In genomic region chr19:36083262-36084225, GRCm38 (mm10) we compare ENCODE assay signal across 8 mouse cellular contexts. TPM values are rescaled to one million over a fixed set of nuclear protein-coding genes. Genes with fewer than 3 reads are reported as not detected.
A peak's percentile ranks its signal among the peaks of the same experiment; 100 is the strongest.
DNase-seq lines count a peak whose midpoint lies in the region; ATAC-seq lines count a peak whose summit lies in the region.

TSS of gene Rpp30 (plus strand) at chr19:36083716.

- H3K4me1 ChIP-seq in heart, embryonic 14.5 days (ENCODE audit: control insufficient read depth in 2 of 2, insufficient read depth in 2 of 2, low read length in 2 of 2), result peaks cover 2 to 11% of the 10 kb centered on the region in 2 experiments; a peak in 3 of 4 replicates
- H3K4me1 ChIP-seq in liver, embryonic 13.5 days (replicated peaks), result peaks cover 16% of the 10 kb centered on the region
- peaks cover 6% of the 10 kb centered on the region for H3K4me1 ChIP-seq in stomach, embryonic 16.5 days (ENCODE audit: control insufficient read depth, insufficient read depth, low read length)

- peak; percentile 94 for ATAC-seq in CD4-positive, CD25-positive, alpha-beta regulatory T cell, adult 4 months
- peak; percentile 83 for ATAC-seq in heart, embryonic 14.5 days (ENCODE audit: insufficient number of reproducible peaks, insufficient read depth, low FRiP score, low read depth)
- peak; percentile 93 for ATAC-seq in liver, embryonic 13.5 days (ENCODE audit: low read depth)
- peak; percentile 95 for ATAC-seq in stomach, embryonic 16.5 days (ENCODE audit: insufficient read depth, low FRiP score)

- peak within 1 kb of the TSS; percentile 25 to 53; a peak in 3 of 4 replicates for H3K27ac ChIP-seq in heart, embryonic 14.5 days (replicated peaks in 1 of 2; ENCODE audit: control insufficient read depth in 1 of 2, insufficient read depth in 1 of 2, low read depth in 2 of 2, low read length in 2 of 2)
- peak within 1 kb of the TSS; percentile 54 for H3K27ac ChIP-seq in liver, embryonic 13.5 days
- peak within 1 kb of the TSS; percentile 67 for H3K27ac ChIP-seq in stomach, embryonic 16.5 days (ENCODE audit: low read length)

- H3K4me3 ChIP-seq in heart, embryonic 14.5 days (ENCODE audit: control insufficient read depth in 1 of 2, insufficient read depth in 1 of 2, low read depth in 1 of 2, low read length in 2 of 2), result peak within 1 kb of the TSS; percentile 74 to 84
- H3K4me3 ChIP-seq in liver, embryonic 13.5 days (replicated peaks), result peak within 1 kb of the TSS; percentile 85
- H3K4me3 ChIP-seq in stomach, embryonic 16.5 days (replicated peaks; ENCODE audit: low read length), result peak within 1 kb of the TSS; percentile 73

- peak within 1 kb of the TSS; percentile 84 for H3K4me2 ChIP-seq in heart, embryonic 14.5 days (ENCODE audit: low read length)
- peak within 1 kb of the TSS; percentile 80 for H3K4me2 ChIP-seq in liver, embryonic 13.5 days
- peak within 1 kb of the TSS; percentile 62 for H3K4me2 ChIP-seq in stomach, embryonic 16.5 days (ENCODE audit: low read depth, low read length)

- peak within 1 kb of the TSS; percentile 84 for H3K9ac ChIP-seq in heart, embryonic 14.5 days (ENCODE audit: low read length)
- H3K9ac ChIP-seq in liver, embryonic 13.5 days, result peak within 1 kb of the TSS; percentile 86
- peak within 1 kb of the TSS; percentile 82 for H3K9ac ChIP-seq in stomach, embryonic 16.5 days (ENCODE audit: low read length)

- 2% methylated on average over 34 of the region's 34 CpGs for WGBS in heart, embryonic 14.5 days
- 2% methylated on average over 34 of the region's 34 CpGs for WGBS in liver, embryonic 13.5 days (ENCODE audit: insufficient replicate concordance)
- WGBS in stomach, embryonic 16.5 days, result 2% methylated on average over 34 of the region's 34 CpGs

- peaks cover 12% of the 10 kb centered on the region for H3K36me3 ChIP-seq in heart, embryonic 14.5 days (ENCODE audit: control insufficient read depth, insufficient read depth, low read length)
- H3K36me3 ChIP-seq in liver, embryonic 13.5 days, result peaks cover 11% of the 10 kb centered on the region
- H3K36me3 ChIP-seq in stomach, embryonic 16.5 days (ENCODE audit: control insufficient read depth, insufficient read depth, low read length), result no peaks in the 10 kb centered on the region

- DNase-seq in c-Kit-negative CD71-positive TER-119-positive erythroid progenitor cells, embryonic 14.5 days (ENCODE audit: low read depth, low spot score), result peak; percentile 74
- DNase-seq in fibroblast of lung, adult 2 months (ENCODE audit: low read depth), result peak; percentile 69
- DNase-seq in kidney, postnatal 14 days, result peak; percentile 91
- DNase-seq in liver, embryonic 13.5 days, result peak; percentile 81
- peak; percentile 77 for DNase-seq in neural tube, embryonic 10.5 days (ENCODE audit: extremely low spot score, low spot score)

- H3K27me3 ChIP-seq in heart, embryonic 14.5 days (ENCODE audit: control insufficient read depth, insufficient read depth, low read length), result 0 out of 2 replicates have a peak, but pooled peaks cover 11% of the 10 kb centered on the region
- H3K27me3 ChIP-seq in liver, embryonic 13.5 days, result 0 out of 2 replicates have a peak, but pooled peaks cover 3% of the 10 kb centered on the region
- H3K27me3 ChIP-seq in stomach, embryonic 16.5 days (ENCODE audit: control insufficient read depth, insufficient read depth, low read length), result no peaks in the 10 kb centered on the region

- no peaks in the 10 kb centered on the region for H3K9me3 ChIP-seq in heart, embryonic 14.5 days (ENCODE audit: control insufficient read depth, low read length)
- no peaks in the 10 kb centered on the region for H3K9me3 ChIP-seq in liver, embryonic 13.5 days (replicated peaks)
- H3K9me3 ChIP-seq in stomach, embryonic 16.5 days (replicated peaks; ENCODE audit: control insufficient read depth, low read length), result no peaks in the 10 kb centered on the region

RNA-seq across cellular contexts. Expression of gene Rpp30, which starts in this region (rescaled TPM):
- 10 to 100 TPM; 42.7 to 50.3 TPM for polyA plus RNA-seq in CD4-positive, CD25-positive, alpha-beta regulatory T cell, adult 4 months (2017; shearing (Covaris generic))
- 44.2 and 45.7 TPM in 2 replicates for polyA plus RNA-seq in heart, embryonic 14.5 days (2014; fragmentation: Nextera tagmentation; extraction: Ambion mirVana)
- 63.4 and 71.9 TPM in 2 replicates for polyA plus RNA-seq in liver, embryonic 13.5 days (2015; fragmentation: Nextera tagmentation; extraction: Ambion mirVana)
- 47.3 and 58.3 TPM in 2 replicates for polyA plus RNA-seq in stomach, embryonic 16.5 days (2015; fragmentation: Nextera tagmentation; extraction: Ambion mirVana)

Comparison
In these comparisons a context has a peak if more than half of its experiments do, and no peak if none do; other contexts are left out.
1. Peak in every context shown above with its lines: DNase-seq, ATAC-seq, H3K4me3 ChIP-seq and H3K27ac ChIP-seq.